ENCODE assay signal across 7 mouse cellular contexts in genomic region chr7:139368722-139369380, GRCm38 (mm10). TPM values are rescaled to one million over a fixed set of nuclear protein-coding genes. Genes with fewer than 3 reads are reported as not detected.
DNase-seq lines count a peak whose midpoint lies in the region; ATAC-seq and TF ChIP-seq lines count a peak whose summit lies in the region.

No protein-coding gene starts in this region.

- H3K36me3 ChIP-seq in ES-Bruce4 (ENCODE audit: control insufficient read depth, insufficient read depth, low read length, poor library complexity, severe bottlenecking), result no peaks in the 10 kb centered on the region
- no peaks in the 10 kb centered on the region for H3K36me3 ChIP-seq in embryonic facial prominence, embryonic 10.5 days (replicated peaks)
- no peaks in the 10 kb centered on the region for H3K36me3 ChIP-seq in heart, embryonic 10.5 days
- no peaks in the 10 kb centered on the region for H3K36me3 ChIP-seq in kidney, postnatal 0 days (ENCODE audit: insufficient read depth, low read length)

- H3K27ac ChIP-seq in ES-Bruce4 (ENCODE audit: insufficient read depth, low read length), result no peak overlapping the region
- H3K27ac ChIP-seq in embryonic facial prominence, embryonic 10.5 days (replicated peaks), result peak overlapping the region; percentile 83
- peak overlapping the region; percentile 96 for H3K27ac ChIP-seq in heart, embryonic 10.5 days
- H3K27ac ChIP-seq in kidney, postnatal 0 days, result peak overlapping the region; percentile 87

- H3K4me3 ChIP-seq in ES-Bruce4 (ENCODE audit: low read depth, low read length), result no peak overlapping the region
- H3K4me3 ChIP-seq in embryonic facial prominence, embryonic 10.5 days, result no peak overlapping the region
- no peak overlapping the region; the same call in 1 of the 2 replicates for H3K4me3 ChIP-seq in heart, embryonic 10.5 days
- H3K4me3 ChIP-seq in kidney, postnatal 0 days (replicated peaks; ENCODE audit: low read depth, low read length), result no peak overlapping the region

- no peak overlapping the region for H3K4me2 ChIP-seq in kidney, postnatal 0 days (ENCODE audit: low read length)

- peaks cover 3% of the 10 kb centered on the region for H3K4me1 ChIP-seq in ES-Bruce4 (ENCODE audit: control insufficient read depth, insufficient read depth, low read length)
- H3K4me1 ChIP-seq in embryonic facial prominence, embryonic 10.5 days, result peaks cover 46% of the 10 kb centered on the region
- H3K4me1 ChIP-seq in heart, embryonic 10.5 days, result peaks cover 72% of the 10 kb centered on the region
- peaks cover 22% of the 10 kb centered on the region for H3K4me1 ChIP-seq in kidney, postnatal 0 days (replicated peaks; ENCODE audit: insufficient read depth, low read length)

- peak overlapping the region; percentile 18; the same call in 1 of the 2 replicates for H3K9ac ChIP-seq in ES-Bruce4 (ENCODE audit: low read depth, poor library complexity, severe bottlenecking)
- 0 out of 2 replicates have a peak overlapping the region, but pooled peaks have one; percentile 14 for H3K9ac ChIP-seq in kidney, postnatal 0 days (ENCODE audit: low read depth, low read length)

- peak; percentile 64 for DNase-seq in 3134 (ENCODE audit: extremely low read depth, insufficient read length, low spot score)
- DNase-seq in embryonic facial prominence, embryonic 10.5 days (ENCODE audit: low spot score), result peak; percentile 39
- no peak for DNase-seq in heart, embryonic 10.5 days (ENCODE audit: low spot score)
- DNase-seq in kidney, postnatal 0 days (ENCODE audit: low spot score), result peak; percentile 37
- peak; percentile 83 for DNase-seq in lung, postnatal 10 days
- DNase-seq in thymus, postnatal 25 days, result peak; percentile 20

- H3K27me3 ChIP-seq in ES-Bruce4 (ENCODE audit: control insufficient read depth, insufficient read depth, low read length, poor library complexity, severe bottlenecking), result no peaks in the 10 kb centered on the region
- peaks cover 3% of the 10 kb centered on the region; the same call in 1 of the 2 replicates for H3K27me3 ChIP-seq in embryonic facial prominence, embryonic 10.5 days (replicated peaks; ENCODE audit: low read depth, poor library complexity, severe bottlenecking)
- no peaks in the 10 kb centered on the region for H3K27me3 ChIP-seq in heart, embryonic 10.5 days (ENCODE audit: insufficient read depth, poor library complexity, severe bottlenecking)
- no peaks in the 10 kb centered on the region for H3K27me3 ChIP-seq in kidney, postnatal 0 days (ENCODE audit: insufficient read depth, low read length)

- TF ChIP-seq CTCF in ES-Bruce4 (IDR thresholded peaks at IDR 0.05; ENCODE audit: low read depth, low read length), result no peak
- no peak for TF ChIP-seq CTCF in kidney, postnatal 0 days (IDR thresholded peaks at IDR 0.05; ENCODE audit: low read depth)

- 69% methylated on average over 14 of the region's 14 CpGs for WGBS in embryonic facial prominence, embryonic 10.5 days
- WGBS in heart, embryonic 10.5 days, result 40% methylated on average over 14 of the region's 14 CpGs
- 49% methylated on average over 14 of the region's 14 CpGs for WGBS in kidney, postnatal 0 days

- no peak for ATAC-seq in kidney, postnatal 0 days (replicated peaks; ENCODE audit: low FRiP score, low read depth)

- no peak for TF ChIP-seq POLR2A in ES-Bruce4 (IDR thresholded peaks at IDR 0.05; ENCODE audit: insufficient read depth, low read length)

- no peaks in the 10 kb centered on the region for H3K9me3 ChIP-seq in ES-Bruce4 (replicated peaks; ENCODE audit: control insufficient read depth, insufficient read depth, low read length, poor library complexity, severe bottlenecking)
- H3K9me3 ChIP-seq in embryonic facial prominence, embryonic 10.5 days, result no peaks in the 10 kb centered on the region
- no peaks in the 10 kb centered on the region for H3K9me3 ChIP-seq in heart, embryonic 10.5 days
- H3K9me3 ChIP-seq in kidney, postnatal 0 days (replicated peaks; ENCODE audit: low read length), result no peaks in the 10 kb centered on the region

- no peak for TF ChIP-seq EP300 in ES-Bruce4 (IDR thresholded peaks at IDR 0.05; ENCODE audit: insufficient read depth, low read depth, low read length)

RNA-seq across cellular contexts. Expression of gene Inpp5a, which starts 20.1 kb away (rescaled TPM):
- polyA plus RNA-seq in ES-Bruce4 (2011; ENCODE audit: insufficient read depth, insufficient read length, low read depth, missing spikeins), result 37.6 and 43.9 TPM in 2 replicates
- 15.6 and 16.8 TPM in 2 replicates for polyA plus RNA-seq in embryonic facial prominence, embryonic 10.5 days (2016; fragmentation: Nextera tagmentation; extraction: Ambion mirVana)
- polyA plus RNA-seq in heart, embryonic 10.5 days (2016; fragmentation: Nextera tagmentation; extraction: Ambion mirVana), result 46.9 and 60.9 TPM in 2 replicates
- 21.0 and 24.3 TPM in 2 replicates for polyA plus RNA-seq in kidney, postnatal 0 days (2015; fragmentation: Nextera tagmentation; extraction: Ambion mirVana)
